Mouse (Mus musculus) neural tube, embryonic 12.5 days (tissue): ENCODE data around the gene Jmjd1c. TPM values are rescaled to one million over a fixed set of nuclear protein-coding genes. Genes with fewer than 3 reads are reported as not detected.

Experiments
- ATAC-seq: fragments of 200-750 bp; cut with Nextera tagmentation; 2 replicates; pipeline ENCODE4 v1.8.0; 2017; ENCODE audit warnings: low read depth, mild to moderate bottlenecking, moderate TSS enrichment, moderate library complexity; ENCODE audit not compliant: low FRiP score
- H3K27ac ChIP-seq: fragments of 300-500 bp; sonication (generic); 2 replicates; pipeline ENCODE4 v1.5.1; 2016
- H3K27me3 ChIP-seq: fragments of 300-500 bp; sonication (generic); replicated peaks from 2 replicates; pipeline ENCODE4 v1.6.1; 2016; ENCODE audit warnings: mild to moderate bottlenecking
- H3K36me3 ChIP-seq: fragments of 300-500 bp; sonication (generic); 2 replicates; pipeline ENCODE4 v1.6.1; 2016; ENCODE audit warnings: mild to moderate bottlenecking
- H3K4me1 ChIP-seq: fragments of 300-500 bp; sonication (generic); 2 replicates; pipeline ENCODE4 v1.6.1; 2016
- H3K4me2 ChIP-seq: fragments of 300-500 bp; sonication (generic); replicated peaks from 2 replicates; pipeline ENCODE4 v1.6.1; 2016; ENCODE audit warnings: mild to moderate bottlenecking
- H3K4me3 ChIP-seq: fragments of 300-500 bp; sonication (generic); 2 replicates; pipeline ENCODE4 v1.5.1; 2016
- H3K9ac ChIP-seq: fragments of 300-500 bp; sonication (generic); 2 replicates; pipeline ENCODE4 v1.6.1; 2016; ENCODE audit warnings: mild to moderate bottlenecking
- H3K9me3 ChIP-seq: fragments of 300-500 bp; sonication (generic); 2 replicates; pipeline ENCODE4 v1.6.1; 2016; ENCODE audit warnings: mild to moderate bottlenecking
- WGBS: fragments of 180-500 bp; shearing (Covaris S2); methylation state at CpG from one replicate; pipeline ENCODE4 v1.1.7; 2016; 5-methylcytosine and 5-hydroxymethylcytosine counted together
- polyA plus RNA-seq: library from polyadenylated mRNA; unstranded; fragments of >200 nt; fragmentation: Nextera tagmentation; extraction: Ambion mirVana; gene quantifications from 2 replicates; pipeline ENCODE4 v1.2.1, GENCODE M21; 2016

Jmjd1c gene
- polyA plus RNA-seq, 1 experiment from 2014 or later: 63.8 TPM

DNA sequence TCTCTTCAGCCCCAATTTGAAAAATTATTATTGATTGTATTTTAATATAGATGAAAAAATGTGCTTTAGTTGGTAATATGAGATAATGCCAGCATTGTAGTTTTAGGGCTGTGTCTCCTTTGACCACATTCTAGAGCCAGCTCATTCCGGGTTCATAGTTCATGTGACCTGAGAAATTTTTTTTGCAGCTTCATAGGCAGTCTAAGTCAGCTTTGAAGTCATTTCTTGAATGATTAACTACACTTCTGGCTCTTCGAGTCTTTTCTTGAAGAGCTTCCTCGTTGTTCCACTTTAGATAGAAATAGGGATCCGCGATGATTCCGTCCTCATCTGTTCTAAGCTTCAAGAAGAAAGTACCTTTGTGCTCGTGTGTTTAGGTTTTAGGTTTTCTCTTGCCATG, 80.1 kb downstream of the Jmjd1c start:
- Histone ChIP-seq H3K9me3 (no peaks in the 10 kb centered on the region), H3K9ac (no peak overlapping the region), H3K36me3 (no peaks in the 10 kb centered on the region), H3K4me3 (no peak overlapping the region), H3K27me3 (no peaks in the 10 kb centered on the region), H3K4me2 (no peak overlapping the region), H3K4me1 (no peaks in the 10 kb centered on the region), H3K27ac (no peak overlapping the region)
- no peak for ATAC-seq
- WGBS: 83% methylated on average over 7 of the region's 7 CpGs

DNA sequence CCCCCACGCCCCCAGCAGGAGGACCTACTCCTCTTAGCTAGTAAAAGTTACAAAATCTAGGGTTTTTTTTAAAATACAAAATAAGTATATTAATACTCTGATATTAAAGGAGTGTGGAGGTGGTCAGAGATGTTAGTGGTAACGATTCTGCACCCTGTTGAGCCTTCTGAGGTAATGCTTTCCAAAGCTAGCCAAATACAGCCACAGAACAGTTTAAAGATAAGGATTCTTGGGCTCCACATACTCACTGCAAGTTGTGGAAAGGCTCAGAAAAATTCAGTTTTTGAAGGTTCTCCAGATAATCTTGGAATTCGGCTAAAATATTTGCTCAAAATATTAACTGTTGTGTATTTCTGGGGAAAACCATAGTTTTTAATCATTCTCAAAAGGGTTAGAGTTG, 81.0 kb downstream of the Jmjd1c start:
- no peak for ATAC-seq
- H3K4me3 ChIP-seq: no peak overlapping the region
- H3K4me2 ChIP-seq: no peak overlapping the region
- no peaks in the 10 kb centered on the region for H3K4me1 ChIP-seq
- H3K9ac ChIP-seq: no peak overlapping the region
- no peaks in the 10 kb centered on the region for H3K27me3 ChIP-seq
- no peak overlapping the region for H3K27ac ChIP-seq
- H3K9me3 ChIP-seq: no peaks in the 10 kb centered on the region
- 88% methylated on average over 3 of the region's 3 CpGs for WGBS
- H3K36me3 ChIP-seq: no peaks in the 10 kb centered on the region

DNA sequence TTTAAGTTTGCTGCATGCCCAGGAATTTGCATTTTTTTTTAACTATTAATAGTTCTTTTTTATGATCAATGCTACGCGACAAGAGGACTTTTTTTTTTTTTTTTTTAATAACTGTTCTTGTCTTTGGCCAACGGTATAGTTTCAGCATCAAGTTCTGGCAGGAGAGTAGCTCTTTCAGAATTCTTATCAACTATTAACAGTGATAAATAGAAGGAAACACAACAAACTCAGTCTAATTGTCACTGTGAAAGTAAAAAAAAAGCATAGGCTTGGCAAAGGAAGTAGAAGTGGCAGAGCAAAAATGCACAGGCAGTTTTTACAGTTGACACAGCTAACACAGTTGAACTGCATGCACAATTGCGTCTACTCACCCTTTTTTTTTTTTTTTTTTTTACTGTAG, 81.5 kb downstream of the Jmjd1c start:
- WGBS: 87% methylated on average over 4 of the region's 4 CpGs
- ATAC-seq: no peak

DNA sequence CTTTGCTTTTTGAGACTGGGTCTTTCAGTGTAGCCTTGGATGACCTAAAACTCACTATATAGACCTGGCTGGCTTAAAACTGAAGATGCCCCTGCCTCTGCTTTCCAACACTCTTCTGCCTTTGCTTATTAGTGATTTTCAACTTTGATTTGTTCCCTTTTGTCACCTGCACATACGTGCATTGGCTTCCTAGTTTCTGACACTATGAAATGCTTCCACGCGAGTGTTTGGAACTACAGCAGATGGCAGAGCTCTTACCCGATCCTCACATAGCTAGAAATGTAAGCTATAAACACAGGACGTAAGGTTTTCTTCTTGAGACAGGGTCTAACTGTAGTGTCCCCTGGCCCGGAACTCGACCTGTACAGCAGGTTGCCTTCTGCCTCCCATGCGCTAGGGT, 84.1 kb downstream of the Jmjd1c start:
- Histone ChIP-seq H3K27me3 (no peaks in the 10 kb centered on the region), H3K4me1 (no peaks in the 10 kb centered on the region), H3K36me3 (no peaks in the 10 kb centered on the region), H3K9me3 (no peaks in the 10 kb centered on the region), H3K4me2 (no peak overlapping the region), H3K27ac (no peak overlapping the region), H3K9ac (no peak overlapping the region), H3K4me3 (no peak overlapping the region)
- no peak for ATAC-seq
- 89% methylated on average over 8 of the region's 8 CpGs for WGBS

More for the DNA sequence above, 81.5 kb downstream of the Jmjd1c start:
- Histone ChIP-seq H3K4me1 (no peaks in the 10 kb centered on the region), H3K9me3 (no peaks in the 10 kb centered on the region), H3K36me3 (no peaks in the 10 kb centered on the region), H3K4me2 (no peak overlapping the region), H3K9ac (no peak overlapping the region), H3K4me3 (no peak overlapping the region), H3K27me3 (no peaks in the 10 kb centered on the region), H3K27ac (no peak overlapping the region)

DNA sequence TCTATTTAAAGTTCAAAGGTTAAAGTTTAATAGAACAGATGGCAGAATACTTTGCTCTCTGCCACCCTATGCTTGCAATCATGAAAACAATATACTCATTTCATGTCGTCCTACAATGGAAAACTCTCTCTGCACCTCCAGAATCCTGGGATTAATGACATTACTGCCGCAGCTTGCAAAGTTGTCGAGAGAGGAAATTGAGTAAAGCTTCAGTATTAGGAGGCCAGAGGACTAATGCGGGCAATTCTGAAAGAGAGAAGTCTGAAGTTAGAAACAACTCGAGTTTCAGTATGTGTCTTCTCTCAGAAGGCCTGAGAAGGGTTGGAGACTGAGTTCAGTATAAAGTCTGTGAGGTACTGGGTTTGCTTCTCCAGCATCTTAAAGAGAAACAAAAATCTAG, 84.9 kb downstream of the Jmjd1c start:
- no peak overlapping the region for H3K4me2 ChIP-seq
- WGBS: 71% methylated on average over 5 of the region's 5 CpGs
- ATAC-seq: no peak

DNA sequence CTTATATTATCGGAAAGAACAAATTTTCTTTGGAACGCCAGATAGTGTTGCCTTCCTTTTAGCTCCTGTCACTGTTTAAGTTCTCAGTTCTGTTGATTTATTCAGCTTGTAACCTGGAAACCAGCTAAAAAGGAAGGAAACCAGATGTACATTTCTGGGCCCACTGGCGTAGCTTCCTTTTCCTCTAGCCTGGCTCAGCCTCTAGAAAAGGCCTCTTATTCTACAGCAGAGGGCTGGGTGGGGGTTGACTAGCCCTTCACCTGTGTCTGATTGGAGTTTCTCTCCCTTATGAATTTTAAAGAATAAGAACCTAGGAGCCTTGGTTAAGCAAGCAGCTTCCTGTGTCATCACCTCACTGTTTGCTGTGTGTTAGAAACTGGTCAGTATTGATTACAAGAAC, 86.7 kb downstream of the Jmjd1c start:
- 50% methylated on average over 3 of the region's 3 CpGs for WGBS
- Histone ChIP-seq H3K4me1 (peaks cover 8% of the 10 kb centered on the region), H3K4me3 (no peak overlapping the region), H3K36me3 (no peaks in the 10 kb centered on the region), H3K27ac (no peak overlapping the region), H3K9me3 (no peaks in the 10 kb centered on the region), H3K27me3 (no peaks in the 10 kb centered on the region), H3K4me2 (no peak overlapping the region), H3K9ac (no peak overlapping the region)
- no peak for ATAC-seq

More for the DNA sequence above, 84.9 kb downstream of the Jmjd1c start:
- Histone ChIP-seq H3K36me3 (no peaks in the 10 kb centered on the region), H3K4me1 (no peaks in the 10 kb centered on the region), H3K4me3 (no peak overlapping the region), H3K27me3 (no peaks in the 10 kb centered on the region), H3K27ac (no peak overlapping the region), H3K9me3 (no peaks in the 10 kb centered on the region), H3K9ac (no peak overlapping the region)

DNA sequence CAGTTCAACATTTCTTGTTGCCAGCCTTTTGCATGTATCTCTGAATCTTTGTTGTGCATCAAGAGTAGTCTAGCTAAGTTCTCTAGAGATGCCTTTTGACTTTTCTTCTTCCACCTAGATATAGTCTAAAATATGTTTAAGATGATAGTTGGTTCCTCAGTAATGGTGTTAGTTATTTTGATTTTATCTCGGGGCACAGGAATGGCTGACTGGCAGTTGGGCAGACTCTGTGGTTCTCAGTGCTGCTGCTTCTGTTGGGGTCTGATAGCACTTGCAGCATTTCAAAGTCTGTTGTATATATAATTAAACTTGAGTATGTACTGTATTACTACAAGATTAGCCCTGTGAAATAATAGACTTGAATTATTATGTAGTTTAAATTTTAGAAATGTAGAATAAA, 87.2 kb downstream of the Jmjd1c start:
- Histone ChIP-seq H3K9ac (no peak overlapping the region), H3K4me1 (peaks cover 11% of the 10 kb centered on the region), H3K27me3 (no peaks in the 10 kb centered on the region), H3K4me3 (no peak overlapping the region), H3K4me2 (no peak overlapping the region), H3K36me3 (no peaks in the 10 kb centered on the region), H3K27ac (no peak overlapping the region), H3K9me3 (no peaks in the 10 kb centered on the region)
- 76% methylated on average over 1 of the region's 1 CpGs for WGBS
- ATAC-seq: no peak

DNA sequence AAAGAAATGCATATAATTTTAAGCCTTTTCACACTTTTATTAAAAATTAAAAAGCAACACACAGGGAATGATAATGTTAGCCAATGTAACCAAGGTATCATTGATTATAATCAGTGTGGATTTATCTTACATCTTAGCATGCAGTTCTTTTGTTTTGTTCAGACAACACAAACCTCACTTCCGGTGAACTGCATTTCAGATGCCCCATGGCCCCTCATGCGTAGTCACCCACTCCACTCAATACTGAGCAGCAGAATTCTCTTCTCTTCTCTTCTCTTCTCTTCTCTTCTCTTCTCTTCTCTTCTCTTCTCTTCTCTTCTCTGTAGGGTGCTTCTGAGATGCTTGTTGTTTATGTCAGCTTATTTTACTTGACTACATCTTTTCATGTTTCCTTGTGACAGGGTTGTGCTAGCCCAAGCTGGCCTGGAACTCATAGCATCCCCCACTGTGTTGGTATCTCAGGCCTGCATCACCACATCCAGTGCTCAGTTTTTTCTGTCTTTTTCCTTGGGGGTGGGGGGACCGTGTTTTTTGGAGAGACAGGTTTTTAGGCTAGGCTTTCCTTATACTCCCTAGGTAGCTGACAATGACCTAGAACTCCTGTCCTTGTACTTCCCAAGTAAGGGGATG, 88.6 kb downstream of the Jmjd1c start:
- Histone ChIP-seq H3K27ac (no peak overlapping the region), H3K4me1 (peaks cover 15% of the 10 kb centered on the region), H3K9ac (no peak overlapping the region), H3K27me3 (no peaks in the 10 kb centered on the region), H3K9me3 (no peaks in the 10 kb centered on the region), H3K4me3 (no peak overlapping the region), H3K4me2 (no peak overlapping the region), H3K36me3 (no peaks in the 10 kb centered on the region)
- ATAC-seq: no peak
- 46% methylated on average over 3 of the region's 3 CpGs for WGBS

DNA sequence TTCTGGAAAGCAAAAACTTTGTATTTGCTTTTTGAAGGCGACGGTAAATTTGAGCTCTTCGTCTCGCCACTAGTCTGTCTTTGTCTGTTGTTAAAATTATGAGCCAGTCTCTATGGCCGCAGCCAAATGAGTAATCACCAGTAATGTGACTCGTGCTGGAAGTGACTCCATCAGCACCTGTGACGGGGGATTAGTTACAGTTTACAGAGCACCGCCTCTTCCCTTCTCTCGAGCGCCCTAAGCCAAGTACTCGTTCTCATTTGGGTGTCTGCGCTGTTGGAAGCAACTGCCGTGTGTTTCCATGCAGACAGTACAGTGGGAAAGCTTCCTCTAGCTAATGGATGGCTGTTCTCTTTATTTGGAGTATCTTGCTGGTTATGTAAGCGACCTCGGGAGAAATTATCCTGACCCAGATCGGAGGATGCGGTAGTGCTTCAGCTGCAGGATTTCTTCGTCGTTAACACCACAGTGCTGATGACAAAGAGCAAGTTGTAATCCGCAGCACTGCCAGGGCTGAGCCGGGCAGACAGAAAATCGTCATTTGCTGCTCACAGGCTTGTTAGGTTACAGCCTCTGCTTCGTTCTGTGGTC, 89.7 kb downstream of the Jmjd1c start:
- under 1% methylated on average over 23 of the region's 23 CpGs for WGBS
- ATAC-seq: peak; percentile 93
- H3K27me3 ChIP-seq: no peaks in the 10 kb centered on the region
- peak overlapping the region; percentile 74 for H3K27ac ChIP-seq
- peak overlapping the region; percentile 38 for H3K4me3 ChIP-seq
- no peaks in the 10 kb centered on the region for H3K36me3 ChIP-seq
- no peaks in the 10 kb centered on the region for H3K9me3 ChIP-seq
- peak overlapping the region; percentile 50 for H3K4me2 ChIP-seq
- peak overlapping the region; percentile 40 for H3K9ac ChIP-seq
- H3K4me1 ChIP-seq: peaks cover 15% of the 10 kb centered on the region

DNA sequence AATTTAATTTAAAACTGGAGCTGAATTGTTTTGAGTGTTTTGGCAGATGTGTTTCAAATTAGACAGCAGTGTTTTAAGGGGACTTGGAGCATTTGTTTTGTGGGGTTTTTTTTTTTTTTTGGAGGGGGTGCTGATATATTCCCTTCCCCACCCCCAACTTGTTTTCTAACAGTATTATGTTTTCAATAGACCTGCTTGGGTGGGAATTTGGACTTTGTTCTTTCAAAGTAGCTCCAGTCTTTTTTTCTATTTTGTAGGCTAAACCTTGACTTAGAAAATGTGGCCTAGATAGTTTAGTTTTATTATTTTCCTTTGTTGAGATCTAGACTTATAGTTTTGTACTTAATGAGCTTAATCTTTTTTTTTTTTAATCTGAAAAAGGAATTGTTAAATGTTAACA, 90.6 kb downstream of the Jmjd1c start:
- Histone ChIP-seq H3K4me2 (peak overlapping the region; percentile 50), H3K27ac (no peak overlapping the region), H3K27me3 (no peaks in the 10 kb centered on the region), H3K9me3 (no peaks in the 10 kb centered on the region), H3K36me3 (no peaks in the 10 kb centered on the region), H3K4me1 (peaks cover 15% of the 10 kb centered on the region), H3K4me3 (peak overlapping the region; percentile 25; the same call in 1 of the 2 replicates), H3K9ac (peak overlapping the region; percentile 40; the same call in 1 of the 2 replicates)
- no peak for ATAC-seq

DNA sequence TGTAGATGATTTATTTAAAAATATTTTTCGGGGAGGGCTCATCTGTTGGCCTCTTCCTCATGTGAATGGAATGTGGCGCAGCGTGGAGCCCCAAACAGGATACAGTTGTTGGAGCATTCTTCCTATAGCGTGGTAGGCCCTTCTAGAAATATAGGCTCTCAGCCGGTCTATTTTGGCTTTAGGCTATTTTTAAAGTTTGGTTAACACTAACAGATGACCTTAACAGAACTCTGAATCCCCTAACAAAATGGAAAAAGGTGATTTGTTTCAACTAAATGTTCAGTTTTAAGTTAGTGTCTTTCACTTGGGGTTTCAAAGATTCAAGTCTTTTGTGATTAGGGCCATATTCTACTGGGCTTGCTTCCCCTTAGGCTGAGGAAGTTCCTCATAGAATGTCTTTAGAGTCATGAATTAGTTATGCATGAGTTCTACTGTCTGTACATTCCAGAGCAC, 91.1 kb downstream of the Jmjd1c start:
- no peak overlapping the region for H3K27ac ChIP-seq
- no peaks in the 10 kb centered on the region; the same call in 1 of the 2 replicates for H3K36me3 ChIP-seq
- H3K4me3 ChIP-seq: peak overlapping the region; percentile 25
- no peak overlapping the region for H3K9ac ChIP-seq
- peak overlapping the region; percentile 50 for H3K4me2 ChIP-seq
- H3K9me3 ChIP-seq: no peaks in the 10 kb centered on the region
- H3K27me3 ChIP-seq: no peaks in the 10 kb centered on the region
- H3K4me1 ChIP-seq: peaks cover 15% of the 10 kb centered on the region
- WGBS: 12% methylated on average over 5 of the region's 5 CpGs
- no peak for ATAC-seq

DNA sequence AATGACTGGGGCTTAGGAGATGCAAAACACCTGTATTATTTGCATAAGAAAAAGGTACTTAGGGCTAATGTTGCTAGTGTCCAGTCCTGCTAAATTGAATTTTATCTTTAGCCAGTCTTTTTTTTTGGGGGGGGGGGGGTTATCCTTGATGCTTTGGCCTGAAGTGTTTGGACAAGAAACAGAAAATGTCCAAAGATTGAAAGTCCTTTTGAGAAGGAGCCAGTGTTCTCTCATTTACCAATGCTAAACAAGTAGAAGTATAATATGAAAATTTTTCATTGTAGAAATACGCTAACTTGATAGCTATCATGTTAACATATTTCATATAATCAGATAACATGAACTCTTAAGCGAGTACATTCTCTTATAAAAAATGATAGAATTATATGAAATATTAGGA, 92.0 kb downstream of the Jmjd1c start:
- Histone ChIP-seq H3K9me3 (no peaks in the 10 kb centered on the region), H3K4me2 (peak overlapping the region; percentile 50), H3K36me3 (peaks cover 5% of the 10 kb centered on the region), H3K27me3 (no peaks in the 10 kb centered on the region), H3K9ac (no peak overlapping the region), H3K4me3 (no peak overlapping the region), H3K4me1 (peaks cover 15% of the 10 kb centered on the region), H3K27ac (no peak overlapping the region)
- ATAC-seq: no peak
- 91% methylated on average over 2 of the region's 2 CpGs for WGBS

DNA sequence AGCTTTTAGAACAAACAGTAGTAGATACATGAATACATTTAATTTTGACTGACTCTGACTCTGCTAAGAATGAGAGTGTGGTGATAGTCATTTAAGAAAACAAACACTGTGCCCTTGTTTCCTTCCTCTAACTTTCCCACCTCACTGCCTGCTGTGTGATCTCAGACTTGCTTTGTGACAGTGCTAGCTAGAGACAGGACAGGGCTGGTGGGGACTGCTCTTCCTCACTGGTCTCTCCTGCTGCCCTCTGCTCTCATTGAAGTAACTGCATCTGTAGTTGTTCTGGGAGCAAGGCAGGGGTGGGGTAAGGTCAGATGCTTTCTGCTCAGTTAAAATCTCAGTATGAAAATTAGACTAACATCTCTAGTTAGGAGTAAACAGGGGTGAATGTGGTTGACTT, 93.1 kb downstream of the Jmjd1c start:
- Histone ChIP-seq H3K4me3 (no peak overlapping the region), H3K9ac (no peak overlapping the region), H3K27ac (no peak overlapping the region), H3K27me3 (no peaks in the 10 kb centered on the region), H3K4me1 (peaks cover 15% of the 10 kb centered on the region), H3K9me3 (no peaks in the 10 kb centered on the region), H3K36me3 (peaks cover 5% of the 10 kb centered on the region), H3K4me2 (0 out of 2 replicates have a peak overlapping the region, but pooled peaks have one; percentile 14)
- no peak for ATAC-seq
